Comparison of ENCODE assay signal across 22 mouse cellular contexts in genomic region chr11:100906885-100907284, GRCm38 (mm10). TPM values are rescaled to one million over a fixed set of nuclear protein-coding genes. Genes with fewer than 3 reads are reported as not detected.
A peak's percentile ranks its signal among the peaks of the same experiment; 100 is the strongest.
DNase-seq lines count a peak whose midpoint lies in the region; ATAC-seq lines count a peak whose summit lies in the region.
"Had no signal": no experiment of that assay in that cellular context is flagged by ENCODE, and none has a peak within 500 bp of the region (broad histone marks: within the 10 kb centered on the region; RNA-seq: fewer than 3 reads in every experiment).

No protein-coding gene starts in this region.

- H3K4me1 ChIP-seq in heart, embryonic 10.5 days = no peaks in the 10 kb centered on the region
- peaks cover 34% of the 10 kb centered on the region for H3K4me1 ChIP-seq in liver, embryonic 12.5 days
- peaks cover 33% of the 10 kb centered on the region for H3K4me1 ChIP-seq in liver, embryonic 13.5 days (replicated peaks)
- H3K4me1 ChIP-seq: embryonic facial prominence, embryonic 10.5 days; embryonic facial prominence, embryonic 12.5 days; forebrain, embryonic 13.5 days; forebrain, embryonic 15.5 days had no signal

- ATAC-seq in liver, embryonic 12.5 days = peak; percentile 64
- peak; percentile 60 for ATAC-seq in liver, embryonic 13.5 days (ENCODE audit: low read depth)
- ATAC-seq in megakaryocyte-erythroid progenitor cell, adult 5-6 weeks (replicated peaks; ENCODE audit: low FRiP score, low TSS enrichment, poor library complexity, severe bottlenecking) = 0 out of 2 replicates have a peak, but pooled peaks have one; percentile 58
- ATAC-seq: activated CD4-positive, CD25-positive, alpha-beta regulatory T cell, adult 4 months; forebrain, embryonic 13.5 days; forebrain, embryonic 15.5 days; forebrain, postnatal 0 days; Patski had no signal

- H3K27ac ChIP-seq in heart, embryonic 10.5 days = 0 out of 2 replicates have a peak overlapping the region, but pooled peaks have one; percentile 29
- H3K27ac ChIP-seq in liver, embryonic 12.5 days = peak overlapping the region; percentile 2; the same call in 1 of the 2 replicates
- 0 out of 2 replicates have a peak overlapping the region, but pooled peaks have one; percentile 24 for H3K27ac ChIP-seq in liver, embryonic 13.5 days
- H3K27ac ChIP-seq: embryonic facial prominence, embryonic 10.5 days; embryonic facial prominence, embryonic 12.5 days; forebrain, embryonic 13.5 days; forebrain, embryonic 15.5 days had no signal

- H3K9ac ChIP-seq in liver, embryonic 12.5 days = no peak overlapping the region
- 0 out of 2 replicates have a peak overlapping the region, but pooled peaks have one; percentile 5 for H3K9ac ChIP-seq in liver, embryonic 13.5 days
- H3K9ac ChIP-seq: embryonic facial prominence, embryonic 12.5 days; forebrain, embryonic 13.5 days; forebrain, embryonic 15.5 days; forebrain, postnatal 0 days had no signal

- no peak overlapping the region for H3K4me3 ChIP-seq in heart, embryonic 10.5 days
- no peak overlapping the region for H3K4me3 ChIP-seq in liver, embryonic 12.5 days
- H3K4me3 ChIP-seq in liver, embryonic 13.5 days (replicated peaks) = no peak overlapping the region
- H3K4me3 ChIP-seq: embryonic facial prominence, embryonic 10.5 days; embryonic facial prominence, embryonic 12.5 days; forebrain, embryonic 13.5 days; forebrain, embryonic 15.5 days had no signal

- no peaks in the 10 kb centered on the region for H3K27me3 ChIP-seq in heart, embryonic 10.5 days (ENCODE audit: insufficient read depth, poor library complexity, severe bottlenecking)
- no peaks in the 10 kb centered on the region for H3K27me3 ChIP-seq in liver, embryonic 12.5 days (replicated peaks)
- no peaks in the 10 kb centered on the region for H3K27me3 ChIP-seq in liver, embryonic 13.5 days
- H3K27me3 ChIP-seq: embryonic facial prominence, embryonic 12.5 days; forebrain, embryonic 13.5 days; forebrain, embryonic 15.5 days; Patski had no signal

- no peak for DNase-seq in heart, embryonic 10.5 days (ENCODE audit: low spot score)
- DNase-seq in heart, adult 11 months = no peak
- DNase-seq in liver = no peak
- DNase-seq in liver, embryonic 13.5 days = no peak
- DNase-seq in adrenal gland, postnatal 25 days = no peak
- DNase-seq in testis, postnatal 14 days (ENCODE audit: low spot score) = no peak
- DNase-seq: adrenal gland, adult 8-10 months; adrenal gland, postnatal 36 days; cerebellum, adult 11-12 months; cerebellum, adult 2 months; cerebellum, adult 9-10 months; cerebellum, postnatal 10 days; cerebellum, postnatal 25 days; forebrain, postnatal 0 days had no signal

- H3K9me3 ChIP-seq in heart, embryonic 10.5 days = no peaks in the 10 kb centered on the region
- H3K9me3 ChIP-seq in liver, embryonic 12.5 days (replicated peaks) = no peaks in the 10 kb centered on the region
- no peaks in the 10 kb centered on the region for H3K9me3 ChIP-seq in liver, embryonic 13.5 days (replicated peaks)
- H3K9me3 ChIP-seq: embryonic facial prominence, embryonic 12.5 days; forebrain, embryonic 13.5 days; forebrain, embryonic 15.5 days had no signal

- no peak overlapping the region for H3K4me2 ChIP-seq in liver, embryonic 12.5 days
- H3K4me2 ChIP-seq in liver, embryonic 13.5 days = no peak overlapping the region
- H3K4me2 ChIP-seq: embryonic facial prominence, embryonic 12.5 days; forebrain, embryonic 13.5 days; forebrain, embryonic 15.5 days had no signal

- 71% methylated on average over 4 of the region's 4 CpGs for WGBS in heart, embryonic 10.5 days
- 50% methylated on average over 4 of the region's 4 CpGs for WGBS in liver, embryonic 12.5 days (ENCODE audit: insufficient replicate concordance)
- WGBS in liver, embryonic 13.5 days (ENCODE audit: insufficient replicate concordance) = 58% methylated on average over 4 of the region's 4 CpGs

- H3K36me3 ChIP-seq in heart, embryonic 10.5 days = peaks cover 61% of the 10 kb centered on the region
- peaks cover 92% of the 10 kb centered on the region for H3K36me3 ChIP-seq in liver, embryonic 12.5 days
- peaks cover 75% of the 10 kb centered on the region for H3K36me3 ChIP-seq in liver, embryonic 13.5 days

RNA-seq across cellular contexts. Expression of gene Stat3, which starts 32.5 kb away (rescaled TPM):
- polyA plus RNA-seq in heart, embryonic 10.5 days (2016; fragmentation: Nextera tagmentation; extraction: Ambion mirVana) = 33.7 and 41.5 TPM in 2 replicates
- 37.3 and 40.1 TPM in 2 replicates for polyA plus RNA-seq in liver, embryonic 12.5 days (2016; fragmentation: Nextera tagmentation; extraction: Ambion mirVana)
- polyA plus RNA-seq in liver, embryonic 13.5 days (2015; fragmentation: Nextera tagmentation; extraction: Ambion mirVana) = 28.5 and 32.8 TPM in 2 replicates
- total RNA-seq in megakaryocyte-erythroid progenitor cell, adult 5-6 weeks (2014; fragmentation: Nextera tagmentation) = 16.7 and 20.2 TPM in 2 replicates
- 20.3 and 50.3 TPM in 2 replicates for total RNA-seq in megakaryocyte-erythroid progenitor cell, adult 5-6 weeks (2017)
- total RNA-seq in adrenal gland, postnatal 25 days (2021) = 81.5 and 88.6 TPM in 2 replicates

RNA-seq across cellular contexts. Expression of gene Stat5a, which starts 47.7 kb away (rescaled TPM):
- 6.2 and 6.6 TPM in 2 replicates for polyA plus RNA-seq in heart, embryonic 10.5 days (2016; fragmentation: Nextera tagmentation; extraction: Ambion mirVana)
- 16.0 and 17.7 TPM in 2 replicates for polyA plus RNA-seq in liver, embryonic 12.5 days (2016; fragmentation: Nextera tagmentation; extraction: Ambion mirVana)
- polyA plus RNA-seq in liver, embryonic 13.5 days (2015; fragmentation: Nextera tagmentation; extraction: Ambion mirVana) = 11.1 and 14.6 TPM in 2 replicates
- total RNA-seq in megakaryocyte-erythroid progenitor cell, adult 5-6 weeks (2014; fragmentation: Nextera tagmentation) = 81.1 and 116 TPM in 2 replicates
- total RNA-seq in megakaryocyte-erythroid progenitor cell, adult 5-6 weeks (2017) = 55.9 and 62.7 TPM in 2 replicates
- 43.8 and 54.5 TPM in 2 replicates for total RNA-seq in adrenal gland, postnatal 25 days (2021)

RNA-seq across cellular contexts. Expression of gene Stat5b, which starts 56.4 kb away (rescaled TPM):
- 25.7 and 30.1 TPM in 2 replicates for polyA plus RNA-seq in heart, embryonic 10.5 days (2016; fragmentation: Nextera tagmentation; extraction: Ambion mirVana)
- polyA plus RNA-seq in liver, embryonic 12.5 days (2016; fragmentation: Nextera tagmentation; extraction: Ambion mirVana) = 31.6 and 33.7 TPM in 2 replicates
- polyA plus RNA-seq in liver, embryonic 13.5 days (2015; fragmentation: Nextera tagmentation; extraction: Ambion mirVana) = 21.1 and 23.8 TPM in 2 replicates
- 45.1 and 53.5 TPM in 2 replicates for total RNA-seq in megakaryocyte-erythroid progenitor cell, adult 5-6 weeks (2014; fragmentation: Nextera tagmentation)
- total RNA-seq in megakaryocyte-erythroid progenitor cell, adult 5-6 weeks (2017) = 37.0 and 58.7 TPM in 2 replicates
- total RNA-seq in adrenal gland, postnatal 25 days (2021) = 89.0 and 123 TPM in 2 replicates
